Mouse (Mus musculus): Measurements from ENCODE around the gene Gm20661. TPM values are rescaled to one million over a fixed set of nuclear protein-coding genes. Genes with fewer than 3 reads are reported as not detected.

The Gm20661 gene
- polyA plus RNA-seq (2012; ENCODE audit: low replicate concordance), result 0.18 and 0.74 TPM in 2 replicates

DNA sequence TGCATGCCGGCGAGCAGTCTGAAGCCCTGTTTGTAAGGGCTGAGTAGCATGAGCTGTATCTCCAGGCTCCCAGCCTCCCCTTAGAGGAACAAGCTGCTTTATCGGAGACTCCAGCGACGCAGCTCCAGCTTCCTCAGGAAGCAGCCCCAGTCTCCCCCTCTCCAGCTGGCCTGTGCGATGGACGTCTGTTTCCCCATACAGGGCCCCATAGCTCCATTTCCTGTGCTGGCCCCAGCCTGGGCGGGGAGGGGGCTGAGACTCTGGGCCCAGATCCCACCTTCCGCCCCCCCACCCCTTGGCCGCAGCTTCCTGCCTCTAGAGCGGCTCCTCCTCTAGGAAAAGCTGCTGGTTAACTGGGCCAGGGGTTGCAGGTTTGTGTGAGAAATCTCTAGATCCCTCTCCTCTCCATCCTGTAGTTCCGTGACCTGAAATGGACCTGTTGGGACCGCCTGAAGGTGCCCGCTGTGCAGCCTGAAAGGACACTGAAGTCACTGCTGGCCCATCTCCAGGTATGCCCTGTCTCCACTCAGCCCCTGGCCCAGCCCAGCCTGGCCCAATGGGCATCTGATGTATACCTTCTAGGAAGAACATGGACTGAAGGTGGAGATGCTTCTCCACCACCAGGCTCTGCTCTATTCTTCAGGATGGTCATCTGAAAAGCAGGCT lies at the start of gene Gm20661:
Gene Gm20661, plus strand, starts transcription at position 378 of the 666 bp plus-strand sequence.

DNA sequence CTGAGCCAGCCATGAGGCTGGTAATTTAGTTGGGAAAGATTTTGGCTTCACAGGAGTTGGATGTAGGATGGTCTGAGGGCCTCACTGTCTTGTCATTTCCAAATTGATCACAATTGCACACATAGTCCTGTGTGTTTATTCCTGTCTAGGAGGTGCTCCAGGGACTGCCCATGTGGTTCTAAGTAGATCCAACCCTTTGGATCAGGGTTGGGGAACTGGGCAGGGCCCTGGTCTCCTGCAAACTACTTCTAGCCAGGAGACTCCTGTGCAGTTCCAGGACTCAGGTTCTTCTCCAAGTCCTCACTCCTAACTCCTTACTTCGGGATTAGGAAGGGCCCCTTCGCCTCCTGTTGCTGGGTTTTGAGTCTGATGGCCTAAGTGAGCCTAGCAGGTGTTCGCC lies 47.5 kb upstream of the Gm20661 start, which contains the start of gene Camkv:
Gene Camkv, plus strand, starts transcription at position 301 of the 400 bp plus-strand sequence.

DNA sequence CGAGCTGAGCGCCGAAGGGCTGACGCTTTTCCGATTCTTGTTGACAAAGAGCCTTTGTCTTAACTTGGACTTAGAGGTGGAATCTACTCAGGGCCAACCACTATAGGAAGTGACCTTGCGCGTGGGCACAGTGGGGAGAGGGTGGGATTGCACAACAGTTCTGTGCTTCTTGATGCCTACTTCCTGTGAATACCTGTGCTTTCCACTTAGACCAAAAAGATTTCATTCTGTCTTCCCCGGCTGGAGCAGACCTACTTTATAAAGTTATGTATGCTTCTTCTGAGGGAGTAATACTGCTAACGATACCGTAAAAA lies 33.0 kb upstream of the Gm20661 start, which contains the start of gene Traip:
Gene Traip, plus strand, starts transcription at position 215 of the 314 bp plus-strand sequence.

DNA sequence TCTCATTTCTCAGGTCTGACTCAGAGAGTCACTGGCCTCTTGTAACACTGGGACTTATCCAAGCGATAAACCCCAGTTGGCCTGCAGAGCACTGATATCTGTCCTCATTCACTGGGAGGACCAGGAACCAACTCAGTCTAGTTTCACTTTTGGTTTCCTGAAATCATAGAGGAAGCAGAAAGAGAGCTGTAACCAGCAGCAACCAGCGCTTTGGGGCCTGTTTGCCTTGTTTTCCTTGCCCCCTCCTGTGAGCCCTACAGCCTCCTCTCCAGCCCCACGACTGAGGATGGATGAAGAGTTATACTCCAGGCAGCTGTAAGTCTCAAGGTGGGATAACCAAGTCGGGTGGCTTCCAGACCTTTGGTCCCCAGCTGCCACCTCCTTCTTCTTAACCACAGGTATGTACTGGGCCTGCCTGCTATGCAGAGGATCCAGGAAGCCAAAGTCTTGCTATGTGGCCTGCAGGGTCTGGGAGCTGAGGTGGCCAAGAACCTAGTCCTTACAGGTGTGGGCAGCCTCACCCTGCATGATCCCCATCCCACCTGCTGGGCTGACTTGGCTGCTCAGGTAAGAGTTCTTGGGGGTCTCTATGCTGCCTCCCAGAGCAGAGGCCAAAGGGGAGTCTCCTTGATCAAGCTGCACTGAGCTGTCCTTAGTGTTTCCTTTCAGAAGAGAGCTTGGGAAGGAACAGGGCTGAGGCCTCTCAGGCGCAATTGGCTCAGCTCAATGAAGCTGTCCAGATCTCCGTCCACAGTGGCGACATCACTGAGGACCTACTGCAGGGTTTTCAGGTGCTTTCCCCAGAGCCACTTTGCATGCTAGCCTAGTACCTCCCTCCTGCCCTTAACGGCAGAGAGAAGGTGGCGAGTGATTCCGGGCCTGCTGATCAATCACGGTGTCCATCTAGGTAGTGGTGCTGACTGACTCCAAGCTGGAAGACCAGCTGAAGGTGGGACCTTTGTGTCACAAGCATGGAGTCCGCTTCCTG lies 7.2 kb upstream of the Gm20661 start, which contains the start of gene Uba7:
Gene Uba7, plus strand, starts transcription at position 107 of the 988 bp plus-strand sequence.

DNA sequence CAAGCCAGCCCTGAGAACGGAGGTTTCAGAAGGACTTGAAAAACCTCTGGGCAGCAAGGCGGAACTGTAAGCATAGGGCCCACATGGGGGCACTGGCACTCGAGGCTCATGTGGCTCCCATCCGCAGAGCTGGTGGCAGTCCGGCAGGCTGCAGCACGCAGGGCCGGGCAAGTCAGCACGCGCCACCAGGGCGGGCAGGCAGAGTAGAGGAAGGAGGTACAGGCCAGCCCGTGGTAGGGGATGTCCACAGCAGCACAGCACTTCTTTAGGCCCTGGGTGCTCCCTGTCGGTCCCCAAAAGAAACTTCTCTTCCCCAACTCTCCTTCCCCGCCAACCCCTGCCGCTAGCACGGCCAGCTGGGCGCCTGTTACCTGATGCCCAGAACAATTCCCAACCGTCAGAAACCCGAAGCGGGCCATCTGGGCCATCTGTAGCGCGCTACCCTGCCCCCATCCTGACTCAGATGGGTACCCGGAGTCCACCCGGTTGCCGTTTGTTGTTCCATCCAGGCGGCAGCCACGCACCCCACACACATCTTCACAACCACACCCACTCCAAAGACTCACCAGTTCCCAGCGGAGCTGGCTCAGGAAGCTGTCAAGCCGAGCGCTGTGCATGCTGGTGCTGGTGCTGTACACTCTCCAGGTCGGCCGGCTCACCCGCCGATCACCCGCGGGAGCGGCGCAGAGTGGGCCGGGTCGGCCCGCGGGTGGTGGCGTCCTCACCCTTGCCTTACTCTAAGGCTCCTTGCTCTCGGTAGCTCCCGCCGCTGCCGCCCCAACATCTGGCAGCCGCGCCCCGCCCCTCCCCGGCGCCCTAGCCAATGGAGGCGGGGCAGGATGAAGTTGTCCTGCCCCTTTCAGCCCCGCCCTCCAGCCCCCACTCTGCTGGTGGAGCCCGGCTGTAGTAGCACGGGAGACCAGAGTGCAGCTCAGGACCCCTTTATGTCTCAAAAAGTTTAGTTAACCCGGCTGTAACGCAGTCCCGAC lies 2.6 kb downstream of the Gm20661 start, which contains the start of gene Inka1:
Gene Inka1, minus strand, starts transcription at position 749 of the 989 bp plus-strand sequence.

DNA sequence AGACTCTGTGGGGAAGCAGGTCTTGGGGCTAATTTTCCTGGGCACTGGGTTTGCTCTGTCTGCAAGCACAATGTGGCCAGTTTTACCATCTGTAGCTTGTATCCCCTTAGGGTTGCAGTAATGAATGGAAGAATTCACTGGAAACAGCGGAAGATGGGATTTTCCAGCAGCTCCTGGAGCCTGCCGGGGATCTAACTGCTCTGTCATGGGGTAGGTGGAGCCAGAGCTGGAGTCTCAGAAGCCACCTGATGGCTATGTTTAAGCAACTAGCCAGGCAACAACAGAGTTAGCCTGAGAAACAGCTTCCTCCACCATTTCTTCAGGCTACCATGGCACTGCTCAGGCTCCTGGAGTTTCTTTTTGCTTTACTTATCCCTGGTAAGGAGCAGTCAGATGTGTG lies 9.3 kb downstream of the Gm20661 start, which contains the start of gene Cdhr4:
Gene Cdhr4, plus strand, starts transcription at position 301 of the 400 bp plus-strand sequence.

DNA sequence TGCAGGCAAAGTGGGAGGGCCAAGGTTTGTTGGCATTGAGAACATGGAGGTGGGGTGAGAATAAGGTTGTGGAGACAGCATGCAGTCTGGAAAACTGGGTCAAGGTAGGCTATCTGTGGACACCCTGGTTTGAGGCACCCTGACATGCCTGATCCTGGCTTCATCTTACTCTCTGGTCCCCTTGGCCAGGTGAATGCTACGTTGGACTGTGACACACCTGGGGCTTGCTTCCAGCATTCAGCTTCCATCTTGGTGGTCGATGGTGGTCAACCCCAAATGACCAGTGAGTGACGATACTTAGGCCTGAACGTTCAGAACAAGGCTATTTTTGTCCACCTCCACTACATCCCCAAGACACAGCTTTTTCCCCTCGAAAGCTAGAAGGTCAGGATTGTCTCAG lies 13.2 kb downstream of the Gm20661 start, which contains the start of gene Gm20662:
Gene Gm20662, plus strand, starts transcription at position 301 of the 400 bp plus-strand sequence.

DNA sequence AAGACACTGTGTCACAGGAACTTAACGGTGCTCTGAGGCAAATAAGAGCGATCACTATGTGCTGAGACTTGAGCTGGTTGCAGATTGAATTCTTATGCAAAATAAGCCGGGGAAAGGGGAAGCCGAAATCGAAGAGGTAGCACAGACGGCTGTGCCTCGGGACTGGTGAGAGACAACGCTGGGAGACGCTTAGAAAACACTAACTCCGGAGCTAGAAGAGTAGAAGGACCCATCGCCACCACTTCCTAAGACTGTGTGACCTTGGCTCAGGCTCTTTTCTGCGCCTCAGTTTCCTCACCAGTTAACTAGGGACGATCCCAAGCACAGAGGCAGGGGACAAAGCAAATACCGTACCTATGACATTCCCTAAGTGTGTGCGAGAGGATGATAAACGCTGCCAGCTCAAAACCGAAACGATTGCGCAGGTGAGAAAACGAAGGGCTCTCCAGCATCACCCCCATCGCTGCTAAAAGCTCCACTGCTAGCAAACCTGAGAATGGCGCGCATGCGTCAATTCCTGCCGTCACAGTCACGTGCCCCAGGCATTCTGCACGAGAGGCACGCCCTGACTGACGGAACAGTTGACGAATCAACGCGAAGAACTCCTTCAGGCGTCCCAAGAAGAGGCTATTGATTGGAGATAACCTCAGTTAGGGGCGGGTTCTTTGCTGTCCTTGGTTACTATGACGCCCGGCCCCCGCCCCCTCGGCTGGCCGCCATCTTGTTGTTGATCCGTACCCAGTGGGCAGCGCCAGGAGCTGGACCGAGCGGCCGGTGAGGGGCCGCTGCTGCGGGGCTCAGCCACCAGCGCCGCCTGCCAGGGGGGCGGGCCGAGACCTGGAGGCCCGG lies 19.3 kb downstream of the Gm20661 start, which contains the start of gene Ip6k1:
Gene Ip6k1, plus strand, starts transcription at position 580 of the 849 bp plus-strand sequence.

Other genes with a start within 250 kb of the Gm20661 start
- 23.3 and 38.8 TPM in 2 replicates for gene Rbm5, start 212.1 kb upstream of the Gm20661 start, polyA plus RNA-seq (2012; ENCODE audit: low replicate concordance)
- gene Rbm6, start 109.8 kb upstream of the Gm20661 start, polyA plus RNA-seq (2012; ENCODE audit: low replicate concordance), result 10.8 and 14.4 TPM in 2 replicates
- 14.0 and 30.7 TPM in 2 replicates for gene Mon1a, start 94.9 kb upstream of the Gm20661 start, polyA plus RNA-seq (2012; ENCODE audit: low replicate concordance)
- gene Mst1r, start 76.2 kb upstream of the Gm20661 start, polyA plus RNA-seq (2012; ENCODE audit: low replicate concordance), result 11.4 and 21.0 TPM in 2 replicates
- gene Actl11, start 54.6 kb upstream of the Gm20661 start, polyA plus RNA-seq (2012; ENCODE audit: low replicate concordance), result not detected in 2 replicates
- not detected in 2 replicates for gene Camkv, start 47.4 kb upstream of the Gm20661 start, polyA plus RNA-seq (2012; ENCODE audit: low replicate concordance)
- 2.7 and 6.5 TPM in 2 replicates for gene Traip, start 32.9 kb upstream of the Gm20661 start, polyA plus RNA-seq (2012; ENCODE audit: low replicate concordance)
- gene Uba7, start 7.6 kb upstream of the Gm20661 start, polyA plus RNA-seq (2012; ENCODE audit: low replicate concordance), result 76.8 and 118 TPM in 2 replicates
- 50.5 and 70.3 TPM in 2 replicates for gene Inka1, start 2.8 kb downstream of the Gm20661 start, polyA plus RNA-seq (2012; ENCODE audit: low replicate concordance)
- gene Cdhr4, start 9.4 kb downstream of the Gm20661 start, polyA plus RNA-seq (2012; ENCODE audit: low replicate concordance), result 2.4 and 4.9 TPM in 2 replicates
- gene Gm20662, start 13.3 kb downstream of the Gm20661 start, polyA plus RNA-seq (2012; ENCODE audit: low replicate concordance), result 0.19 and 0.35 TPM in 2 replicates
- gene Ip6k1, start 19.4 kb downstream of the Gm20661 start, polyA plus RNA-seq (2012; ENCODE audit: low replicate concordance), result 72.3 and 72.6 TPM in 2 replicates
- 2.6 and 31.6 TPM in 2 replicates for gene Gmppb, start 66.2 kb downstream of the Gm20661 start, polyA plus RNA-seq (2012; ENCODE audit: low replicate concordance)
- 0.14 and 1.2 TPM in 2 replicates for gene Amigo3, start 70.1 kb downstream of the Gm20661 start, polyA plus RNA-seq (2012; ENCODE audit: low replicate concordance)
- 8.1 and 8.2 TPM in 2 replicates for gene Mst1, start 97.4 kb downstream of the Gm20661 start, polyA plus RNA-seq (2012; ENCODE audit: low replicate concordance)
- 173 and 722 TPM in 2 replicates for gene Rnf123, start 100.3 kb downstream of the Gm20661 start, polyA plus RNA-seq (2012; ENCODE audit: low replicate concordance)
- gene Apeh, start 111.5 kb downstream of the Gm20661 start, polyA plus RNA-seq (2012; ENCODE audit: low replicate concordance), result 69.6 and 170 TPM in 2 replicates
- 1.0 and 3.3 TPM in 2 replicates for gene Bsn, start 207.3 kb downstream of the Gm20661 start, polyA plus RNA-seq (2012; ENCODE audit: low replicate concordance)